Mouse (Mus musculus) embryonic facial prominence, embryonic 14.5 days (tissue): ENCODE measurements around the gene Coa5. TPM values are rescaled to one million over a fixed set of nuclear protein-coding genes. Genes with fewer than 3 reads are reported as not detected.

Experiments
- ATAC-seq: fragments of 200-750 bp; cut with Nextera tagmentation; 2 replicates; pipeline ENCODE4 v1.8.0; 2017; ENCODE audit warnings: low read depth, moderate number of reproducible peaks, moderate TSS enrichment
- DNase-seq: peaks from one replicate; pipeline ENCODE4 v3.0.0-alpha.2; 2015; ENCODE audit warnings: low spot score
- H3K27ac ChIP-seq: fragments of 300-500 bp; sonication (generic); replicated peaks from 2 replicates; pipeline ENCODE4 v1.5.1; 2014; ENCODE audit warnings: low read depth, mild to moderate bottlenecking, low read length, moderate library complexity
- H3K27me3 ChIP-seq: fragments of 300-500 bp; sonication (generic); replicated peaks from 2 replicates; pipeline ENCODE4 v1.6.1; 2014; ENCODE audit warnings: low read length; ENCODE audit not compliant: control insufficient read depth, insufficient read depth
- H3K36me3 ChIP-seq: fragments of 300-500 bp; sonication (generic); 2 replicates; pipeline ENCODE4 v1.6.1; 2014; ENCODE audit warnings: low read length, mixed read lengths; ENCODE audit not compliant: control insufficient read depth, insufficient read depth
- H3K4me1 ChIP-seq: fragments of 300-500 bp; sonication (generic); 2 replicates; pipeline ENCODE4 v1.6.1; 2014; ENCODE audit warnings: antibody characterized with exemption, low read length; ENCODE audit not compliant: control insufficient read depth, insufficient read depth
- H3K4me2 ChIP-seq: fragments of 300-500 bp; sonication (generic); 2 replicates; pipeline ENCODE4 v1.6.1; 2014; ENCODE audit warnings: low read depth, mild to moderate bottlenecking, low read length, moderate library complexity, mixed read lengths
- H3K4me3 ChIP-seq: fragments of 300-500 bp; sonication (generic); 2 replicates; pipeline ENCODE4 v1.5.1; 2014; ENCODE audit warnings: low read depth, mild to moderate bottlenecking, low read length
- H3K9ac ChIP-seq: fragments of 300-500 bp; sonication (generic); 2 replicates; pipeline ENCODE4 v1.6.1; 2014; ENCODE audit warnings: low read depth, mild to moderate bottlenecking, low read length, moderate library complexity, mixed read lengths
- H3K9me3 ChIP-seq: fragments of 300-500 bp; sonication (generic); 2 replicates; pipeline ENCODE4 v1.6.1; 2016; ENCODE audit warnings: low read length; ENCODE audit not compliant: control insufficient read depth
- whole genome bisulfite sequencing: fragments of 180-500 bp; shearing (Covaris S2); extraction: QIAGEN DNeasy Blood & Tissue Kit; methylation state at CpG from one replicate; pipeline ENCODE4 v1.1.7; 2014; 5-methylcytosine and 5-hydroxymethylcytosine counted together
- polyA plus RNA-seq: library from polyadenylated mRNA; unstranded; fragments of >200 nt; fragmentation: Nextera tagmentation; extraction: Ambion mirVana; gene quantifications from 2 replicates; pipeline ENCODE4 v1.2.1, GENCODE M21; 2014

Gene Coa5
- 49.0 and 54.3 TPM in 2 replicates for polyA plus RNA-seq

DNA sequence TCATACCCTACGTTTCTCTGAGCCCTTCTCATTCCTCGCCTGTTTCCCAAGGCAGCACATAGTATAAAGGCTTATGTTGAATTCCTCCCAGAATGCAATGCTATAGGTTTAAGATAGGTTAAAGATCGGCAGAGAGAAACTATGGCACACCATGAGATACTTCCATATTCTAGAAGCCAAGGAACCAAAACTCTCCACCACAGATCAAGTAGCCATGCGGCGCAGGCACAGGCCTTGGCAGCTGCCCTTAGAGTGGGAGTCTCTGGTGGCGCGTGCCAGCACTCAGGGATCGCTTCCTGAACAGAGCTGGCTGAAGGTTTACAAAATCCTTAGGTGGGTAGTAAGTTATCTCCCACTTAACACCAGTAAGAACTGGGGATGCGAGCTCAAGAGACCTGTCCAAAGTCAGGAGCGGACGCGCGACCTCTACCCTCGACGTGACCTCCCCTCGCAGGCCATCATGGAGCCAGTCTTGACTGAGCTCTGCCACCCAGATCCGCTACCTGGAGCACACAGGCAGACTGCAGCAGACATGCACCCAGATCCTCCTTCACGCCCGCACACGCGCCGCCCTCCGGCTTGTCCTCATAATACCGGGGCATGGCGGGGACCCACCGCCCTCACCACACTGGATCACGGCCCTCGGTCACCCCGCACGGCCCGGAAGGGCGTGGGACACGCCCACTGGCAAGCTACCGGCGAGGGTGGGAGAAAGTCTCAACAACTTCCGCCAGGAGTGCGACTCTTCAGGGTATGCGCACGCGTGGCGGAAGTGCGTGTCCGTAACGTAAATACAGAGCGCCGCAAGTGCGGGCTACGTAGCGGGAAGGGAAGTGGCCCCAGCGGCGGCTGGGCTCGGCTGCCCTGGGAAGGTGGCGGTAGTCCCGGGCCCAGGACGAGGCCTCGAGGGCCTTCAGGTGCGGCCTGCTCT lies at the start of gene Coa5, which contains the start of gene Unc50:
Gene Coa5 (minus strand): TSS at position 738 of the 931 bp plus-strand sequence.
Gene Unc50 (plus strand): TSS at position 774 of the 931 bp plus-strand sequence.
- peak within 1 kb of the TSS; percentile 94 for H3K9ac ChIP-seq
- H3K9me3 ChIP-seq, result peaks cover under 1% of the 10 kb centered on the region; the same call in 1 of the 2 replicates
- WGBS, result 3% methylated on average over 49 of the region's 57 CpGs
- ATAC-seq (peak; percentile 99), DNase-seq (peak; percentile 99)
- H3K36me3 ChIP-seq, result peaks cover 42% of the 10 kb centered on the region
- H3K27me3 ChIP-seq, result no peaks in the 10 kb centered on the region
- peak within 1 kb of the TSS; percentile 88 for H3K4me3 ChIP-seq
- peak within 1 kb of the TSS; percentile 83 for H3K4me2 ChIP-seq
- no peak within 1 kb of the TSS; the same call in 1 of the 2 replicates for H3K27ac ChIP-seq
- H3K4me1 ChIP-seq, result peaks cover 12% of the 10 kb centered on the region

DNA sequence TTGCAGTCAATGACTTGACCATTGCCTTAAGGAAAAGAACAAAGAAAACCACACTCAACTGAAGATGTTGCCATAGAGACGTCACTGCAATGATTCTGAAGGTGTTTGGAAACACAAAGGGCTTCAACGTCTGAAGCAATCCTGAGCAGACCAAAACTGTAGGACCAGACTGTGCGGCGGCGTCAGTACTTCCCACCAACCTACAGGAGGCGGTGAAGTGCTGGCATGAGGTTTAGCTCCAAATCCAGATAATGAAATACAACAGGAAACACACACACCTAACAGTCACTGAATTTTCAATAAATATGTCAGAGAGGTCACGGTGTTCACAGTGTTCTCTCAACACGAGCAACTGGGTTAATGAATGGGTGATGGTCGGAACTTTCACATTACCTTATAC lies 49.2 kb upstream of the Coa5 start:
- DNase-seq (no peak), ATAC-seq (no peak)
- Histone ChIP-seq H3K9me3 (no peaks in the 10 kb centered on the region), H3K36me3 (no peaks in the 10 kb centered on the region), H3K4me3 (no peak overlapping the region), H3K4me2 (no peak overlapping the region), H3K27ac (no peak overlapping the region), H3K9ac (no peak overlapping the region), H3K27me3 (no peaks in the 10 kb centered on the region), H3K4me1 (no peaks in the 10 kb centered on the region)
- 78% methylated on average over 9 of the region's 9 CpGs for WGBS

DNA sequence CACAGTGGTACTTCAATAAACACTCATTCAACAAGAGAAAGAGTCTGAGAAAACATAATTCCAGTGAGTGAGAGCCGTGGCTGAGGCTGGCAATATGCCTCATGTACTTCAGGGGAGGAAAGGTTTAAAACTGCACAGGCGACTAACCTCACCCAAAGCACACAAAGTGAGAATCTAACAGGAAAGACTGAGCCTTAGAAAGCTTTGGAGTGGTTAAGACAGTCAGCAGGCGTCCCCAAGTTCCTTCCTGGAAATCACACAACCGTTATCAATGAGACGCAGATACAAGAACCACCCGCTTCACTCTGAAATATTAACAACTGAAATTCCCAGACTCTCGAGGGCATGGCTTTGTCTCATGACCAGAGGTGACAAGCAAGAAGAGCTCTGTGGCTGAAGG lies 48.5 kb upstream of the Coa5 start:
- Histone ChIP-seq H3K27me3 (no peaks in the 10 kb centered on the region), H3K36me3 (no peaks in the 10 kb centered on the region), H3K4me2 (no peak overlapping the region), H3K4me1 (no peaks in the 10 kb centered on the region), H3K9ac (0 out of 2 replicates have a peak overlapping the region, but pooled peaks have one; percentile 25), H3K27ac (no peak overlapping the region), H3K9me3 (no peaks in the 10 kb centered on the region), H3K4me3 (no peak overlapping the region)
- no peak for DNase-seq
- WGBS, result 69% methylated on average over 7 of the region's 7 CpGs
- no peak for ATAC-seq

GRCm38 (mm10) chr1:37477928-37478327 lies 48.0 kb upstream of the Coa5 start:
- no peak overlapping the region for H3K4me2 ChIP-seq
- 64% methylated on average over 5 of the region's 5 CpGs for WGBS
- H3K27ac ChIP-seq, result no peak overlapping the region
- H3K9ac ChIP-seq, result 0 out of 2 replicates have a peak overlapping the region, but pooled peaks have one; percentile 25
- no peaks in the 10 kb centered on the region for H3K27me3 ChIP-seq
- DNase-seq, result no peak
- H3K36me3 ChIP-seq, result no peaks in the 10 kb centered on the region
- no peak for ATAC-seq
- no peaks in the 10 kb centered on the region for H3K4me1 ChIP-seq
- H3K4me3 ChIP-seq, result no peak overlapping the region
- no peaks in the 10 kb centered on the region for H3K9me3 ChIP-seq

DNA sequence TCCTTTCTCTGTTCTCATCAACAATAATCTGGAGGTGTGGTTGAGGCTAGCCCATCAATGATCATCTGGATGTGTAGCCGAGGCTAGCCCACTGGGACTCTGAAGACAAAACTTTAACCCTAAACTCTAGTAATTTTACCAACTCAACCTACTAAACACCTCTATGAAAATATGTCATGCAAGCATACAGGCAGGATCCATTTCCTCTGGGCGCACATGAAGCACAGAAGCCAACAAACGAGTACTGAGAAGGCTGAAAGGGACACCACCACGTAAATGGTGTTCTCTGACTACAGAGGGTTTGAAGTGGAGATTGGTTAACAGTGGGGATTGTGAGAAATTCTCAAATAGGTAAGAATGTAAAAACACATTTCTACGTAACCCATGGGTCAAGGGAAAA lies 47.3 kb upstream of the Coa5 start:
- no peak overlapping the region for H3K4me2 ChIP-seq
- H3K27me3 ChIP-seq, result no peaks in the 10 kb centered on the region
- no peak overlapping the region for H3K9ac ChIP-seq
- no peak overlapping the region for H3K27ac ChIP-seq
- DNase-seq (no peak), ATAC-seq (no peak)
- no peaks in the 10 kb centered on the region for H3K4me1 ChIP-seq
- H3K36me3 ChIP-seq, result no peaks in the 10 kb centered on the region
- no peaks in the 10 kb centered on the region for H3K9me3 ChIP-seq
- H3K4me3 ChIP-seq, result no peak overlapping the region
- WGBS, result 84% methylated on average over 5 of the region's 5 CpGs

GRCm38 (mm10) chr1:37475312-37475711 lies 45.4 kb upstream of the Coa5 start:
- H3K36me3 ChIP-seq, result no peaks in the 10 kb centered on the region
- H3K4me3 ChIP-seq, result no peak overlapping the region
- no peaks in the 10 kb centered on the region for H3K9me3 ChIP-seq
- ATAC-seq (no peak), DNase-seq (no peak)
- H3K4me1 ChIP-seq, result no peaks in the 10 kb centered on the region
- no peak overlapping the region for H3K9ac ChIP-seq
- H3K4me2 ChIP-seq, result no peak overlapping the region
- WGBS, result 85% methylated on average over 3 of the region's 3 CpGs
- H3K27ac ChIP-seq, result no peak overlapping the region
- no peaks in the 10 kb centered on the region for H3K27me3 ChIP-seq

GRCm38 (mm10) chr1:37474634-37475190 lies 44.8 kb upstream of the Coa5 start:
- 89% methylated on average over 6 of the region's 6 CpGs for WGBS

GRCm38 (mm10) chr1:37474046-37474445 lies 44.1 kb upstream of the Coa5 start:
- no peaks in the 10 kb centered on the region for H3K36me3 ChIP-seq
- no peaks in the 10 kb centered on the region for H3K9me3 ChIP-seq
- 73% methylated on average over 8 of the region's 8 CpGs for WGBS
- H3K4me1 ChIP-seq, result no peaks in the 10 kb centered on the region
- DNase-seq (no peak), ATAC-seq (no peak)
- no peak overlapping the region for H3K9ac ChIP-seq
- H3K4me3 ChIP-seq, result no peak overlapping the region
- H3K27me3 ChIP-seq, result no peaks in the 10 kb centered on the region
- no peak overlapping the region; the same call in 1 of the 2 replicates for H3K27ac ChIP-seq
- H3K4me2 ChIP-seq, result no peak overlapping the region

More at GRCm38 (mm10) chr1:37474634-37475190, 44.8 kb upstream of the Coa5 start:
- Histone ChIP-seq H3K4me1 (no peaks in the 10 kb centered on the region), H3K27me3 (no peaks in the 10 kb centered on the region), H3K9me3 (no peaks in the 10 kb centered on the region), H3K4me2 (no peak overlapping the region), H3K4me3 (no peak overlapping the region), H3K36me3 (no peaks in the 10 kb centered on the region), H3K27ac (no peak overlapping the region), H3K9ac (no peak overlapping the region)
- ATAC-seq, result no peak
- DNase-seq, result no peak
